Mouse (Mus musculus): ENCODE data around the gene Olfr853.

Gene Olfr853

GRCm38 (mm10) chr9:19540976-19541375, at the start of gene Olfr853:
Olfr853 (minus strand) TSS chr9:19541076.
- no peak for DNase-seq (ENCODE audit: low read depth, low spot score)

GRCm38 (mm10) chr9:19582317-19582716, 41.4 kb upstream of the Olfr853 start, which contains the start of gene Olfr855:
Olfr855 (plus strand) TSS chr9:19582617.
- no peak for DNase-seq (ENCODE audit: low read depth, low spot score)

DNA sequence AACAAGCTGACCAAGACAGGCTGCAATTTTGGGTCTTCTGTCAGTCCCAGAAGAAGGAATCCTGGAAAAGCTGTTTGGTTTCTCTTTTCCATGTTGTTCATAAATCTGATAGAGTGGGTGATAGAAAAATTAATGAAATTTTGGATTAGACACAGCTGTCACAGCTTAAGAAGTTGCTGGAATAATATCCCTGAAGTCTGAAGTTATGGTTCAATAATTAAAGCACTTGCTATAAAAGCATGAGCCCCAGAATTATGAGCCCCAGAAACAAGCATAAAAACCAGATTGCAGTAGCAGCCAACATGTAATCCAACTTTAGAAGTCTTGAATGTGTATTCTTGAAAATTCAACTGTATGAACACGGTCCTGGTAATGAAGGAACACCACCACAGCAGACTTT, 26.4 kb upstream of the Olfr853 start, which contains the start of gene Olfr854:
Olfr854 (minus strand) TSS at position 101 of the 400 bp plus-strand sequence.
- no peak for DNase-seq (ENCODE audit: low read depth, low spot score)

DNA sequence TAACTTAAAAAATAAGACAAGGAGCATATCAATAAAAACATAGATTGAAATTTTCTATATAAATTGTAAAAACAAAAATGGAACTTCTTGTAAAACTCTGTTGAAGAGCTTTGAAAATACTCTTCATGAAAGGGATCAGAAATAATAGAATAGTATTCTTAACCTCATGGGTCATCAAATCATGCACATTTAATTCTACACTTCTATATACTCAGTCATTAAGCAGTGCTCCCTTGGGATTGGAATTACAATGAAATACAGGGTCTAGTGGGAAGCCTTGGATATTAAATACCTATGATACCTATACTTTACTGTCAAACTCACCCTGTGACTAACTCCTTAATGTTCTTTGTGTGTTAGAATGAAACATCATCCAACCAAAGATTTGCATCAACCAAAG, 47.9 kb downstream of the Olfr853 start, which contains the start of gene Olfr851:
Olfr851 (plus strand) TSS at position 301 of the 400 bp plus-strand sequence.
- no peak for DNase-seq (ENCODE audit: low read depth, low spot score)
